23 mouse cellular contexts compared by ENCODE assay signal in genomic region chr7:119230971-119231370, GRCm38 (mm10). TPM values are rescaled to one million over a fixed set of nuclear protein-coding genes. Genes with fewer than 3 reads are reported as not detected.
DNase-seq lines count a peak whose midpoint lies in the region; TF ChIP-seq lines count a peak whose summit lies in the region.
"Had no signal": no experiment of that assay in that cellular context is flagged by ENCODE, and none has a peak within 500 bp of the region (broad histone marks: within the 10 kb centered on the region; RNA-seq: fewer than 3 reads in every experiment).

No protein-coding gene starts in this region.

- H3K9me3 ChIP-seq in heart, embryonic 10.5 days: no peaks in the 10 kb centered on the region
- H3K9me3 ChIP-seq: embryonic facial prominence, embryonic 10.5 days; embryonic facial prominence, embryonic 12.5 days had no signal

- H3K27ac ChIP-seq in heart, embryonic 10.5 days: no peak overlapping the region
- H3K27ac ChIP-seq in heart, adult 2 months: no peak overlapping the region
- H3K27ac ChIP-seq: embryonic facial prominence, embryonic 10.5 days; embryonic facial prominence, embryonic 12.5 days had no signal

- H3K27me3 ChIP-seq in heart, embryonic 10.5 days (ENCODE audit: insufficient read depth, poor library complexity, severe bottlenecking): no peaks in the 10 kb centered on the region
- H3K27me3 ChIP-seq in heart, adult 2 months (ENCODE audit: control insufficient read depth, insufficient read depth, low read length): no peaks in the 10 kb centered on the region
- H3K27me3 ChIP-seq: embryonic facial prominence, embryonic 12.5 days; Patski had no signal

- H3K4me1 ChIP-seq in heart, embryonic 10.5 days: no peaks in the 10 kb centered on the region
- no peaks in the 10 kb centered on the region for H3K4me1 ChIP-seq in heart, adult 2 months (ENCODE audit: control insufficient read depth, insufficient read depth, low read length)
- H3K4me1 ChIP-seq: embryonic facial prominence, embryonic 10.5 days; embryonic facial prominence, embryonic 12.5 days had no signal

- no peaks in the 10 kb centered on the region for H3K79me2 ChIP-seq in heart, adult 2 months (replicated peaks; ENCODE audit: control insufficient read depth, insufficient read depth, low read length)

- WGBS in heart, embryonic 10.5 days: 64% methylated on average over 3 of the region's 3 CpGs
- WGBS in heart, adult 2 months: 52% methylated on average over 3 of the region's 3 CpGs

- no peak for TF ChIP-seq EP300 in heart, adult 2 months (IDR thresholded peaks at IDR 0.05; ENCODE audit: insufficient read depth, low read depth, low read length)

- intact Hi-C loops in heart, adult 2 months (cut with DNase I): no loop called here

- no peak for TF ChIP-seq CTCF in heart, adult 2 months (IDR thresholded peaks at IDR 0.05)

- no peak for TF ChIP-seq POLR2A in heart, adult 2 months (IDR thresholded peaks at IDR 0.05; ENCODE audit: insufficient read depth, low read depth, low read length)

- H3K9ac ChIP-seq in heart, adult 2 months (ENCODE audit: low read depth, low read length): no peak overlapping the region
- H3K9ac ChIP-seq: embryonic facial prominence, embryonic 12.5 days had no signal

- no peak overlapping the region for H3K4me3 ChIP-seq in heart, embryonic 10.5 days
- no peak overlapping the region for H3K4me3 ChIP-seq in heart, adult 2 months
- H3K4me3 ChIP-seq: embryonic facial prominence, embryonic 10.5 days; embryonic facial prominence, embryonic 12.5 days had no signal

- no peaks in the 10 kb centered on the region for H3K36me3 ChIP-seq in heart, embryonic 10.5 days
- no peaks in the 10 kb centered on the region for H3K36me3 ChIP-seq in heart, adult 2 months (ENCODE audit: control insufficient read depth, insufficient read depth, low read length)
- H3K36me3 ChIP-seq: embryonic facial prominence, embryonic 10.5 days; embryonic facial prominence, embryonic 12.5 days; G1E had no signal

- DNase-seq in embryo, embryonic 10.5 days (ENCODE audit: low spot score): peak; percentile 6
- DNase-seq in embryo, embryonic 9.5 days (ENCODE audit: extremely low spot score): no peak
- peak; percentile 24 for DNase-seq in heart, embryonic 10.5 days (ENCODE audit: low spot score)
- no peak for DNase-seq in heart, adult 2 months
- peak; percentile 74 for DNase-seq in retina, postnatal 1 day
- DNase-seq in urinary bladder, postnatal 36 days (ENCODE audit: low spot score in 2 of 2): no peak
- DNase-seq: adrenal gland, adult 8-10 months; adrenal gland, postnatal 14 days; adrenal gland, postnatal 36 days; B cell, adult 2 months; cerebellum, adult 11-12 months; cerebellum, adult 2 months; cerebellum, adult 9-10 months; cerebellum, postnatal 10 days; cerebellum, postnatal 25 days; embryo, embryonic 11 days had no signal

RNA-seq across cellular contexts. Expression of gene Gpr139, which starts 46.6 kb away (rescaled TPM):
- not detected in 2 replicates for polyA plus RNA-seq in heart, embryonic 10.5 days (2016; fragmentation: Nextera tagmentation; extraction: Ambion mirVana)
- not detected for total RNA-seq in heart, adult 2 months (2021)
- polyA plus RNA-seq in heart, adult 2 months (2012; rRNA removed): not detected in 2 replicates
- total RNA-seq: adrenal gland, adult 18-20 months; adrenal gland, adult 8-10 months; adrenal gland, postnatal 14 days; adrenal gland, postnatal 36 days; CH12.LX; G1E had no signal
- polyA plus RNA-seq: CD4-positive, CD25-positive, alpha-beta regulatory T cell, adult 4 months; G1E; Patski had no signal

Comparison
In these comparisons a context has a peak if more than half of its experiments do, and no peak if none do; other contexts are left out.
1. DNase-seq: peak in embryo, embryonic 10.5 days (single experiment), heart, embryonic 10.5 days (single experiment) and retina, postnatal 1 day (single experiment); none in embryo, embryonic 9.5 days (single experiment), heart, adult 2 months (0 of 2) and urinary bladder, postnatal 36 days (0 of 2).